Mouse (Mus musculus) megakaryocyte, embryonic 14.5 days (primary cell): ENCODE data around the gene Sez6l.

Experiments
- FLI1 ChIP-seq: IDR thresholded peaks from 2 replicates; pipeline ENCODE4 v1.6.1; 2012; ENCODE audit warnings: low read length, inconsistent platforms, mixed read lengths
- GATA1 ChIP-seq: IDR thresholded peaks from 3 replicates; pipeline ENCODE4 v1.6.1; 2012; ENCODE audit warnings: mixed read lengths, low read length, inconsistent platforms, borderline replicate concordance

DNA sequence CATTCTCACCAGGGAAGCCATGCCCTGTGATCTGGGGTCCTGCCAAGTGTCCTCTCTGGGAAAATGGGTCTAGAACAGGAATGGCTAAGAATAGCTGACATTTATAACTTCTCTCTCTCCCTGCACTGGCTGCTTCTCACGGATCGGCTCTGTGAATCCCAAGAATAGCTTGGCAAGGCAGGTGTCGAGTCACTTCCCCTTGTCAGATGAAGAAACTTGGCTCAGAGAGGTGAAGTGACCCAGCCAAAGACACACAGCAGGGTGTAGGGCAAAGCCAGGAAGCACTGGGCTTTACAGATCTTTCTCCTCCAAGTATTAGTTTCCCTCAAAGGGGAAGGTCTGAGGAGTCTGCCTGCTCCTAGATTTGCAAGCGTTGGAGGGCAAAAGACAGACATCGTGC is 44.1 kb downstream of the Sez6l start:
- TF ChIP-seq GATA1 (no peak), FLI1 (no peak)
